ENCODE assay signal across 14 mouse cellular contexts in the genomic region with DNA sequence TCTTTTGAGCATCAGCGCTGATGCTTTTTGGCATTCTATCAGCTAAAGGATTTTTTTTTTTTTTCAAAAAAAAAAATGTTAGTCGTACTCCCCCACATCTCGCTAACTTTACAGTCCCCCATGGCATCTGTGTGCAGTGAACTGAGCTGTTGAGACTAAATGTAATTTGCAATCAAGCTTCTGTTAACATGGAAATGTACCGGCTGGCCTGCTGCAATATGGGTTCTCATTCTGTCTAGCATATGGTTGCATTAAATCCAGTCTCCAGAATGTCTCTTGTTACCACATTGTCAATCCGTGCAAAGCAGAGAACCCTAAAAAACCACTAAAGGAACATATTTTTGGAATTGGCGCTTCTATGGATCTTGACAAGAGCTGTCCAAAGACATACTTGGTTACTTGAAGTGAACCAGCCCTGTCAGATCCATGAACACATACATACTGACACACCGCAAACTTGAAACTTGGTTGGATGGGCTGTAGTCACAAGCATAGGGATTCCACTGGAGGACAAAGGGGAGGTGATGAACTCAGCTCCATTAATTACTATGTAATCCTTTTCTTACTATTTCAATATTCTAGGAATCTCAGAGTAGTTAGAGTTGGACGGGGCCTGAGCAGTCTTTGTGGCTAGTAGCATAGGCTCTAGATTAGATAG. TPM values are rescaled to one million over a fixed set of nuclear protein-coding genes. Genes with fewer than 3 reads are reported as not detected.
A peak's percentile ranks its signal among the peaks of the same experiment; 100 is the strongest.
DNase-seq lines count a peak whose midpoint lies in the region; TF ChIP-seq lines count a peak whose summit lies in the region.
"Had no signal": no experiment of that assay in that cellular context is flagged by ENCODE, and none has a peak within 500 bp of the region (broad histone marks: within the 10 kb centered on the region; RNA-seq: fewer than 3 reads in every experiment).

No protein-coding gene starts in this region.

- TF ChIP-seq CTCF in brain, embryonic 14.5 days (IDR thresholded peaks at IDR 0.05; ENCODE audit: borderline replicate concordance, extremely low read depth, insufficient read depth, insufficient read length): no peak

- TF ChIP-seq POLR2A in brain, embryonic 14.5 days (IDR thresholded peaks at IDR 0.05; ENCODE audit: borderline replicate concordance, extremely low read depth, insufficient read depth, insufficient read length, poor library complexity, severe bottlenecking): no peak

- peak; percentile 53 for DNase-seq in heart, adult 11 months
- DNase-seq in heart, postnatal 10 days: no peak
- DNase-seq in brain, embryonic 14.5 days (ENCODE audit: low read depth): peak; percentile 93
- DNase-seq in layer of hippocampus, adult 11-12 months (ENCODE audit: low spot score): peak; percentile 80
- peak; percentile 61 to 66 for DNase-seq in left cerebral cortex, postnatal 36 days (ENCODE audit: low spot score in 2 of 2)
- DNase-seq in cerebellum, postnatal 10 days: no peak
- DNase-seq in gastrocnemius, postnatal 14 days: no peak
- no peak for DNase-seq in thymus, postnatal 4 days
- DNase-seq: adrenal gland, postnatal 10 days; B cell, adult 2 months had no signal

- intact Hi-C loops in heart, postnatal 10 days (cut with DNase I): no loop called here
- intact Hi-C loops in left cerebral cortex, postnatal 36 days (cut with DNase I): loop anchor here (10.0 kb wide), 1 partner anchor 291 kb away; no protein-coding TSS in a partner anchor
- intact Hi-C loops in gastrocnemius, postnatal 14 days (cut with DNase I; ENCODE audit: low total_unique reads): no loop called here

RNA-seq across cellular contexts. Expression of gene Tprg, which starts 30.9 kb away (rescaled TPM):
- total RNA-seq in heart, postnatal 10 days (2021): not detected
- not detected in 2 replicates for polyA plus RNA-seq in brain, embryonic 14.5 days (2012; rRNA removed)
- not detected for total RNA-seq in left cerebral cortex, postnatal 36 days (2021)
- total RNA-seq in gastrocnemius, postnatal 14 days (2021): not detected
- total RNA-seq: adrenal gland, postnatal 10 days; megakaryocyte, adult 5-6 weeks had no signal
- polyA plus RNA-seq: hindbrain, embryonic 13.5 days; kidney, embryonic 16.5 days; neural tube, embryonic 12.5 days had no signal

Comparison
In these comparisons a context has a peak if more than half of its experiments do, and no peak if none do; other contexts are left out.
1. DNase-seq: peak in heart, adult 11 months (single experiment), brain, embryonic 14.5 days (single experiment), layer of hippocampus, adult 11-12 months (single experiment) and left cerebral cortex, postnatal 36 days (2 of 2); none in heart, postnatal 10 days (0 of 2), cerebellum, postnatal 10 days (0 of 2), gastrocnemius, postnatal 14 days (single experiment) and thymus, postnatal 4 days (single experiment).